Mouse (Mus musculus): Measurements from ENCODE around the gene Mdn1.

GRCm38 (mm10) chr4:32669825-32670224 is 12.9 kb downstream of the Mdn1 start:
- TF ChIP-seq USF1 (IDR thresholded peaks at IDR 0.05; ENCODE audit: low read depth) (no peak), POLR2A (IDR thresholded peaks at IDR 0.05; ENCODE audit: insufficient read length, low read depth) (no peak), E2F4 (IDR thresholded peaks at IDR 0.05; ENCODE audit: insufficient read depth) (no peak), TCF12 (IDR thresholded peaks at IDR 0.05; ENCODE audit: insufficient read depth, poor library complexity, severe bottlenecking) (no peak), SRF (IDR thresholded peaks at IDR 0.05; ENCODE audit: control insufficient read depth, insufficient read length, low read depth) (no peak), POLR2AphosphoS2 (IDR thresholded peaks at IDR 0.05; ENCODE audit: insufficient read length, low read depth) (no peak)
